Mouse (Mus musculus) ES-E14 (cell line): Measurements from ENCODE around the gene Scgb3a1.

ENCODE experiments used
- CHD2 ChIP-seq: IDR thresholded peaks from 2 replicates; pipeline ENCODE4 v1.6.1; 2014; ENCODE audit warnings: mild to moderate bottlenecking, low read depth, low read length, inconsistent platforms
- HCFC1 ChIP-seq: IDR thresholded peaks from 2 replicates; pipeline ENCODE4 v1.6.1; 2012; ENCODE audit warnings: low read length, inconsistent platforms, borderline replicate concordance; ENCODE audit not compliant: insufficient read depth
- MAFK ChIP-seq: IDR thresholded peaks from 2 replicates; pipeline ENCODE4 v1.6.1; 2014; ENCODE audit warnings: mild to moderate bottlenecking, low read depth, low read length, inconsistent platforms; ENCODE audit not compliant: insufficient read depth
- ZC3H11A ChIP-seq: IDR thresholded peaks from 2 replicates; pipeline ENCODE4 v1.6.1; 2012; ENCODE audit warnings: low read depth, mild to moderate bottlenecking, inconsistent platforms, low read length, borderline replicate concordance
- ZNF384 ChIP-seq: IDR thresholded peaks from 2 replicates; pipeline ENCODE4 v1.6.1; 2012; ENCODE audit warnings: low read depth, low read length, inconsistent platforms

- TF ChIP-seq ZC3H11A (no peak), MAFK (no peak), CHD2 (no peak), ZNF384 (peak; percentile 49; the same call in 1 of the 2 replicates), HCFC1 (no peak)
These were observed 47.3 kb downstream of the Scgb3a1 start for GRCm38 (mm10) chr11:49710664-49711063.
